ENCODE assay signal across 23 mouse cellular contexts in genomic region chr6:88313937-88314336, GRCm38 (mm10).
A peak's percentile ranks its signal among the peaks of the same experiment; 100 is the strongest.
DNase-seq lines count a peak whose midpoint lies in the region; ATAC-seq and TF ChIP-seq lines count a peak whose summit lies in the region.
"Had no signal": no experiment of that assay in that cellular context is flagged by ENCODE, and none has a peak within 500 bp of the region (broad histone marks: within the 10 kb centered on the region; RNA-seq: fewer than 3 reads in every experiment).

No protein-coding gene starts in this region.

- no peak overlapping the region for H3K27ac ChIP-seq in kidney, embryonic 14.5 days (ENCODE audit: low read depth, low read length)
- H3K27ac ChIP-seq in kidney, postnatal 0 days, result no peak overlapping the region
- H3K27ac ChIP-seq in neural tube, embryonic 12.5 days, result no peak overlapping the region
- no peak overlapping the region for H3K27ac ChIP-seq in neural tube, embryonic 15.5 days (replicated peaks)
- H3K27ac ChIP-seq: embryonic facial prominence, embryonic 12.5 days; embryonic facial prominence, embryonic 15.5 days; forebrain, embryonic 15.5 days; heart, embryonic 13.5 days; hindbrain, embryonic 12.5 days; hindbrain, embryonic 15.5 days had no signal

- ATAC-seq in kidney, embryonic 14.5 days (ENCODE audit: low FRiP score, low TSS enrichment), result peak; percentile 37; the same call in 1 of the 2 replicates
- ATAC-seq in kidney, postnatal 0 days (replicated peaks; ENCODE audit: low FRiP score, low read depth), result peak; percentile 62; the same call in 1 of the 2 replicates
- 0 out of 2 replicates have a peak, but pooled peaks have one; percentile 50 for ATAC-seq in neural tube, embryonic 12.5 days (ENCODE audit: low FRiP score, low read depth)
- no peak; the same call in 1 of the 2 replicates for ATAC-seq in neural tube, embryonic 15.5 days (ENCODE audit: low FRiP score)
- ATAC-seq: forebrain, embryonic 15.5 days had no signal

- no peaks in the 10 kb centered on the region for H3K27me3 ChIP-seq in kidney, embryonic 14.5 days (ENCODE audit: control insufficient read depth, insufficient read depth, low read length)
- no peaks in the 10 kb centered on the region for H3K27me3 ChIP-seq in kidney, postnatal 0 days (ENCODE audit: insufficient read depth, low read length)
- no peaks in the 10 kb centered on the region for H3K27me3 ChIP-seq in neural tube, embryonic 12.5 days (replicated peaks)
- no peaks in the 10 kb centered on the region for H3K27me3 ChIP-seq in neural tube, embryonic 15.5 days (replicated peaks)
- H3K27me3 ChIP-seq: embryonic facial prominence, embryonic 12.5 days; embryonic facial prominence, embryonic 15.5 days; forebrain, embryonic 15.5 days; heart, embryonic 13.5 days; hindbrain, embryonic 12.5 days; hindbrain, embryonic 15.5 days had no signal

- no peak for DNase-seq in kidney, postnatal 14 days
- peak; percentile 45 for DNase-seq in kidney, postnatal 0 days (ENCODE audit: low spot score)
- DNase-seq in kidney, adult 11 months, result no peak
- no peak for DNase-seq in testis, postnatal 14 days (ENCODE audit: low spot score)
- DNase-seq: adrenal gland, adult 2 months; adrenal gland, postnatal 14 days; B cell, adult 2 months; cerebellum, adult 11 months; cerebellum, adult 2 months; cerebellum, adult 9-11 months; cerebellum, postnatal 25 days; gastrocnemius, postnatal 25 days; heart, adult 18-20 months; heart, postnatal 14 days had no signal

- no peaks in the 10 kb centered on the region for H3K36me3 ChIP-seq in kidney, embryonic 14.5 days (ENCODE audit: control insufficient read depth, insufficient read depth, low read length)
- H3K36me3 ChIP-seq in kidney, postnatal 0 days (ENCODE audit: insufficient read depth, low read length), result no peaks in the 10 kb centered on the region
- no peaks in the 10 kb centered on the region for H3K36me3 ChIP-seq in neural tube, embryonic 12.5 days
- no peaks in the 10 kb centered on the region for H3K36me3 ChIP-seq in neural tube, embryonic 15.5 days
- H3K36me3 ChIP-seq: embryonic facial prominence, embryonic 15.5 days; forebrain, embryonic 15.5 days; hindbrain, embryonic 12.5 days; hindbrain, embryonic 15.5 days had no signal

- no peaks in the 10 kb centered on the region for H3K4me1 ChIP-seq in kidney, embryonic 14.5 days (ENCODE audit: control insufficient read depth, insufficient read depth, low read length)
- H3K4me1 ChIP-seq in kidney, postnatal 0 days (replicated peaks; ENCODE audit: insufficient read depth, low read length), result no peaks in the 10 kb centered on the region
- peaks cover 12% of the 10 kb centered on the region for H3K4me1 ChIP-seq in neural tube, embryonic 12.5 days
- peaks cover 2% of the 10 kb centered on the region; the same call in 1 of the 2 replicates for H3K4me1 ChIP-seq in neural tube, embryonic 15.5 days
- H3K4me1 ChIP-seq: embryonic facial prominence, embryonic 12.5 days; forebrain, embryonic 15.5 days had no signal

- H3K9me3 ChIP-seq in kidney, embryonic 14.5 days (ENCODE audit: control insufficient read depth, low read length), result no peaks in the 10 kb centered on the region
- H3K9me3 ChIP-seq in kidney, postnatal 0 days (replicated peaks; ENCODE audit: low read length), result no peaks in the 10 kb centered on the region
- no peaks in the 10 kb centered on the region for H3K9me3 ChIP-seq in neural tube, embryonic 12.5 days
- no peaks in the 10 kb centered on the region for H3K9me3 ChIP-seq in neural tube, embryonic 15.5 days (replicated peaks)
- H3K9me3 ChIP-seq: embryonic facial prominence, embryonic 12.5 days; embryonic facial prominence, embryonic 15.5 days; forebrain, embryonic 15.5 days; heart, embryonic 13.5 days; hindbrain, embryonic 12.5 days; hindbrain, embryonic 15.5 days had no signal

- H3K9ac ChIP-seq in kidney, embryonic 14.5 days (ENCODE audit: low read depth, low read length), result no peak overlapping the region
- no peak overlapping the region for H3K9ac ChIP-seq in kidney, postnatal 0 days (ENCODE audit: low read depth, low read length)
- no peak overlapping the region for H3K9ac ChIP-seq in neural tube, embryonic 12.5 days
- H3K9ac ChIP-seq in neural tube, embryonic 15.5 days (replicated peaks), result no peak overlapping the region
- H3K9ac ChIP-seq: embryonic facial prominence, embryonic 12.5 days; embryonic facial prominence, embryonic 15.5 days; forebrain, embryonic 15.5 days; heart, embryonic 13.5 days; hindbrain, embryonic 12.5 days; hindbrain, embryonic 15.5 days had no signal

- WGBS in kidney, embryonic 14.5 days, result 36% methylated on average over 9 of the region's 9 CpGs
- WGBS in kidney, postnatal 0 days, result 46% methylated on average over 9 of the region's 9 CpGs
- WGBS in neural tube, embryonic 12.5 days, result 36% methylated on average over 9 of the region's 9 CpGs
- 24% methylated on average over 9 of the region's 9 CpGs for whole genome bisulfite sequencing in neural tube, embryonic 15.5 days

- H3K4me2 ChIP-seq in kidney, embryonic 14.5 days (replicated peaks; ENCODE audit: low read depth, low read length), result no peak overlapping the region
- H3K4me2 ChIP-seq in kidney, postnatal 0 days (ENCODE audit: low read length), result no peak overlapping the region
- H3K4me2 ChIP-seq in neural tube, embryonic 12.5 days (replicated peaks), result no peak overlapping the region
- H3K4me2 ChIP-seq in neural tube, embryonic 15.5 days, result no peak overlapping the region
- H3K4me2 ChIP-seq: embryonic facial prominence, embryonic 12.5 days; embryonic facial prominence, embryonic 15.5 days; forebrain, embryonic 15.5 days; heart, embryonic 13.5 days; hindbrain, embryonic 12.5 days; hindbrain, embryonic 15.5 days had no signal

- H3K4me3 ChIP-seq in kidney, embryonic 14.5 days (ENCODE audit: low read length), result no peak overlapping the region
- no peak overlapping the region for H3K4me3 ChIP-seq in kidney, postnatal 0 days (replicated peaks; ENCODE audit: low read depth, low read length)
- H3K4me3 ChIP-seq in neural tube, embryonic 12.5 days, result no peak overlapping the region
- no peak overlapping the region for H3K4me3 ChIP-seq in neural tube, embryonic 15.5 days (replicated peaks)
- H3K4me3 ChIP-seq: embryonic facial prominence, embryonic 12.5 days; embryonic facial prominence, embryonic 15.5 days; forebrain, embryonic 15.5 days; heart, embryonic 13.5 days; hindbrain, embryonic 12.5 days; hindbrain, embryonic 15.5 days had no signal

- no peak for TF ChIP-seq CTCF in kidney, postnatal 0 days (IDR thresholded peaks at IDR 0.05; ENCODE audit: low read depth)
